Mouse (Mus musculus): Measurements from ENCODE around the gene Eef1akmt2. TPM values are rescaled to one million over a fixed set of nuclear protein-coding genes. Genes with fewer than 3 reads are reported as not detected.
A peak's percentile ranks its signal among the peaks of the same experiment; 100 is the strongest.

The Eef1akmt2 gene
- polyA plus RNA-seq, 1 experiment = 7.8 TPM

DNA sequence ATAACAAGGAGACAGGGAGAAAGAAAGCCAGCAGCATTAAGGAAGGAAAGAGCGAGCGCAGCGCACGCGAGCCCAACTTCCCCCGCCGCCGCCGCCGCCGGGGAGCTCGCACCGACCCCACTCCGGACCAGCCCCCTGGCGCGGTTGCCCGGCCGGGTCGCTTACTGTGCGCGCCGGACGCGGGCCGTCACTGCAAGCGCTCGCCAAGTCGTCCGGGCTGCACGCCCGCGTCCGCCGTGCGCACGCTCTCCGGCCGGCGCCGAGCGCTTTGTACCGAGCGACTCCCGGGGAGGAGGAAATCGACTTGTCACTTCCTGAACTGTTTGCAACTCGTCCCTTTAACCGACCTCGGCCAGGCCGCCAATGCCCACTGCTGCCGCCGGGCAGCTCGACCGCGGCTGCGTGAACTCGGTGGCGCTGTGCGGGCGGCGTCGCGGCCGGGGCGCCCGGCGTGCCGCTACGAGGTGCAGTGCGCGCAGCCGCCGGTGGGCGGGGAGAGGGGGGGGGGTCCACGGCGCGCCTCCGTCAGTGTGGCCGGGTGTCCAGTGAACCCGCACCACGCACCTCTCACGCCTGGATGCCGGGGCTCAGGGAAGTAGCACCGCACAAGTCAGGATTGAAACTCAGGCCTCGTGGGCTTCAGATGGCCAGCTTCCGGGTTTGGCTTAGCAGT lies 38.9 kb downstream of the Eef1akmt2 start, which contains the start of gene Fam53b:
Fam53b (minus strand) TSS at position 471 of the 673 bp plus-strand sequence.
- peaks cover 22% of the 10 kb centered on the region for H3K4me1 ChIP-seq (ENCODE audit: control insufficient read depth, insufficient read depth, low read length)
- under 1% methylated on average over 84 of the region's 85 CpGs for WGBS
- peak within 1 kb of the TSS; percentile 61 for H3K4me3 ChIP-seq (replicated peaks; ENCODE audit: extremely low read depth, low read depth, low read length)
- peak; percentile 71 for DNase-seq
- TF ChIP-seq POLR2A (IDR thresholded peaks at IDR 0.05; ENCODE audit: borderline replicate concordance, extremely low read depth, low read depth, low read length) (peak; percentile 70; the same call in 1 of the 2 replicates), CTCF (IDR thresholded peaks at IDR 0.05; ENCODE audit: insufficient read depth, low read length) (no peak)

DNA sequence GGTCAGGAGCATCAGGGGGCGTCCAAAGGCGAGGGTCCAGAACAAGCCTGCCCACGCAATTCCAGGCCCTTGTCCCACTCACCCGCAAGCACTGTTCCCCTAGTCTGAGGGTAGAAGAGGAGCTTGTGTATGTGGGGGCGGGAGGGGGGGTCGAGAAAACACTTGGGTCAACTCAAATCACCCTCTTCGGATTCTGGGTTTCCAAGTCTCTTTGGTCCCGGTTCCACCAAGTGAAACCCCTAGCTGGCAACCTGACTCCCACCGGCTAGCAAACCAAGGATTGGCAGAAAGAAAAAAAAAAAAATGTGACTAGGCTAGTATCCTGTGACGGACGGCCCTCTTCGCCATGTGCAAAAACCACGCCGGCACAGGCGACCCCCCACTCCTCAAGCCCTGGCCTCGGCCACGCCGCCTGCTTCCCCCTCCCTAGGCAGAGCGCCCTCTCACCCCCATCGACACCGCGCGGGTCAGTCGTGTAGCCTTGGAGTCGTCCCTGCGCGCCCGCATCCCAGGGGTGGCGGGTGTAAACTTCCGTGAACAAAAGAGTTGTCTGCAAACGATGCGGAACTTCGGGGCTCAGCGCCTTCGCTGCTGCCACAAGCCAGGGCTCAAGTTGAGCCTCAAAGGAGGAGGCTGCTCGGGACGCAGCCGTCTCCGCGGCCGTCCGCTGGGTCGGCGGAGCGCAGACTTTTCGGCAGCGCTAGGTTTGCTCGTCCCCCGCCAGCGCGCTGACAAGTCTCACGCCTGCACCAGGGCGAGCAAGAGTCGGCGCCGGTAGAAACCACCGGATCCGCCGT lies 39.7 kb downstream of the Eef1akmt2 start:
- peak overlapping the region; percentile 61 for H3K4me3 ChIP-seq (replicated peaks; ENCODE audit: extremely low read depth, low read depth, low read length)
- peak; percentile 70 for DNase-seq
- H3K4me1 ChIP-seq (ENCODE audit: control insufficient read depth, insufficient read depth, low read length) = peaks cover 25% of the 10 kb centered on the region
- 1% methylated on average over 59 of the region's 59 CpGs for WGBS
- TF ChIP-seq CTCF (IDR thresholded peaks at IDR 0.05; ENCODE audit: insufficient read depth, low read length) (no peak), POLR2A (IDR thresholded peaks at IDR 0.05; ENCODE audit: borderline replicate concordance, extremely low read depth, low read depth, low read length) (no peak; the same call in 1 of the 2 replicates)

DNA sequence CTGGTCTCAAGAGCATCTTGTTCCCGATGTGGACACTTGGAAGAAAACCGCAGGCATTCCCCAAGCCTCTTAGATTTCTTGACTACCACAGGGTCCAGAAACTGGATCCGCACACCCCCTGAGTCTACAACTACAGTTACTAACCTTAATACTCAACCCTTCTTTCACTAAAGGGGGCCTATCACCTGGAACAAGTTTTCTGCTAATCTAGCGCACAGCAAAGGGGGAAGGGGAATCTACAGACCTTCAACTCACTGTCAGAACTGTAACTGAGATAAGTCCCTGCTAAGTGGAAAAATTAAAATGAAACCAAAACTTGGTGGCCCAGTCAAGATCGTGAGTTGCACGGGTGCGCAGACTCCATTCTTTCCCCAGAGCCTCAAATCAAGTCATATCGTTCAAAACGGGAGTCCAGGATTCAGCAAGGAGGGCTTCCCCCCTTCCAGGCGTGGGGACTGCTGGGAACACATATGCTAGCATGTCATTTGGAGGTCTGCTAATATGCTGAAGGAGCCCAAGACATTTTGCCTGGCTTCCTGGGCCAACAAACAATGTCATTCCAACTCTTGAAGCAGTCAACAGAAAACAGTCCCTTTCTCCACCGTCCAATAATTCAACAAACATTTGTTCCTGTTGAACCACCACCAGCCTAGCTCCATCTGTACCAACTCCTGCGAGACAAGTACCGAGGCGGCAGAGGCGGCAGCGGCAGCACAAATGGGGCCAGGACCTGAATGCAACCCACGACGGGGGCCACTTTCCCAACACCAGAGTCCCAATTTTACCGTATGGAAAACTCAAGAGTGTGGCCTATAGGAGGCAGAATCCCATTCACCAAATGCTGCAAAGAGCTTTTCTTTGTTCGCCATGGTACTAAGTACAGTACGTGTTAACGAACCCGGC lies 40.5 kb downstream of the Eef1akmt2 start:
- DNase-seq = peak; percentile 62
- 16% methylated on average over 23 of the region's 23 CpGs for WGBS
- Histone ChIP-seq H3K4me1 (ENCODE audit: control insufficient read depth, insufficient read depth, low read length) (peaks cover 32% of the 10 kb centered on the region), H3K4me3 (replicated peaks; ENCODE audit: extremely low read depth, low read depth, low read length) (peak overlapping the region; percentile 61)
- TF ChIP-seq POLR2A (IDR thresholded peaks at IDR 0.05; ENCODE audit: borderline replicate concordance, extremely low read depth, low read depth, low read length) = no peak
- TF ChIP-seq CTCF (IDR thresholded peaks at IDR 0.05; ENCODE audit: insufficient read depth, low read length) = no peak

DNA sequence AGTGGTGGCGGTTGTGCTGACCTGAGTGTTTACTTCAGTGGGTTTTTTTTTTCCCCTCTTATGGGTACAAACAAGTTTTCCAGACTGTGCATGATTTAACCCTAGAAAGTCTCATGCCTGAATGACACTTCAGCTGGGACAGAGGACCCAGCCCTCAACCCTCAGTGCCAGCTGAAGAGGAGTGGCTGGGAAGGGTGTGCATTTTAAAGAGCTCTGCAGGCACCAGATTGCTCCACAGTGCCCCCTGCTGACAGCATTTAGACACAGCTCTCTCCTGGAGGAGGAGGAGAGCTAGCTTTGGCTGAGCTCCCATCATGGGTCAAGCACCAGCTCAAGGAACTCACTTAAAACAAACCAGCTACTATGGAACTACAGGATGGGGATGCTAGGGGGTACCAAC lies 41.6 kb downstream of the Eef1akmt2 start:
- TF ChIP-seq CTCF (IDR thresholded peaks at IDR 0.05; ENCODE audit: insufficient read depth, low read length) = peak; percentile 95
- no peak for TF ChIP-seq POLR2A (IDR thresholded peaks at IDR 0.05; ENCODE audit: borderline replicate concordance, extremely low read depth, low read depth, low read length)
- Histone ChIP-seq H3K4me3 (replicated peaks; ENCODE audit: extremely low read depth, low read depth, low read length) (peak overlapping the region; percentile 22), H3K4me1 (ENCODE audit: control insufficient read depth, insufficient read depth, low read length) (peaks cover 42% of the 10 kb centered on the region)
- WGBS = 39% methylated on average over 1 of the region's 1 CpGs
- peak; percentile 93 for DNase-seq

DNA sequence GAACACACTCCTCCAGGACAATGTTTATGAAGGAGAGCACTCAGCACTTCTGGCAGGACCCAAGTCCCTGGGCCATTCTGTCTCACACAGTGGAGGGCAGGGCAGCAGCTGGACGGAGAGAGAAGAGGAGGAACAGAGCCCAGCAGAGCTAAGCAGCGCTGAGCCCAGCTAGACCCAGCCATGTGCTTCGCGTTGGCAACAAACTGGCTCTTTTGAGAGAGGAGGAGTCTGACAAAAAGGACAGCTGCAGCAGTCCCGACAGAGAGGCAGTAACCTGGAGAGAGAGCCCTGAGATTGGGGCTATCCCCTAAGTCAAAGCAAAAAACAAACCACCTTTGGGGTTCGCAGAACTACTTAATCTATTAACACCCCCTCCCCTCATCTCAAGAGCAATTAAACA lies 42.1 kb downstream of the Eef1akmt2 start:
- 13% methylated on average over 6 of the region's 6 CpGs for WGBS
- TF ChIP-seq POLR2A (IDR thresholded peaks at IDR 0.05; ENCODE audit: borderline replicate concordance, extremely low read depth, low read depth, low read length) (no peak), CTCF (IDR thresholded peaks at IDR 0.05; ENCODE audit: insufficient read depth, low read length) (no peak)
- peaks cover 47% of the 10 kb centered on the region for H3K4me1 ChIP-seq (ENCODE audit: control insufficient read depth, insufficient read depth, low read length)
- peak; percentile 56 for DNase-seq
- H3K4me3 ChIP-seq (replicated peaks; ENCODE audit: extremely low read depth, low read depth, low read length) = peak overlapping the region; percentile 12

DNA sequence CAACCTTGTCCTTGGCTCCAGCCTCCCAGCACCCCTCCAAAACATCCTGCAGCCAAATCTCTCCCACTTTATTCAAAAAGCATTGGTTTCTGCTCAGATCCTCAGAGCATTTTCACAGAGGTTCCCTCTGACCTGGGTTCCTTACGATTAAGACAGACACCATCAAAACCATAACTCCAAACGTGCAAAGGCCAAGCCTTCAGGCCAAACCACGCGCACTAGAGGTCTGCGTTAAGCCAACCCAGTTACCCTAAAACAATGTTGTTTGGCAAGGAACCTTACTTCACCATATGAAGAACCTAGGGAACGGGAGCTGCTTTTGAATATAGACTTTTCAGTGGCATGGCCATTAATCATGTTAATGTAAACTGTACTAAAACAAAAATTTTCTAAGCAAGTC lies 42.8 kb downstream of the Eef1akmt2 start:
- TF ChIP-seq CTCF (IDR thresholded peaks at IDR 0.05; ENCODE audit: insufficient read depth, low read length) (no peak), POLR2A (IDR thresholded peaks at IDR 0.05; ENCODE audit: borderline replicate concordance, extremely low read depth, low read depth, low read length) (no peak)
- Histone ChIP-seq H3K4me3 (replicated peaks; ENCODE audit: extremely low read depth, low read depth, low read length) (no peak overlapping the region), H3K4me1 (ENCODE audit: control insufficient read depth, insufficient read depth, low read length) (peaks cover 48% of the 10 kb centered on the region)
- whole genome bisulfite sequencing = 38% methylated on average over 6 of the region's 6 CpGs
- DNase-seq = peak; percentile 10

DNA sequence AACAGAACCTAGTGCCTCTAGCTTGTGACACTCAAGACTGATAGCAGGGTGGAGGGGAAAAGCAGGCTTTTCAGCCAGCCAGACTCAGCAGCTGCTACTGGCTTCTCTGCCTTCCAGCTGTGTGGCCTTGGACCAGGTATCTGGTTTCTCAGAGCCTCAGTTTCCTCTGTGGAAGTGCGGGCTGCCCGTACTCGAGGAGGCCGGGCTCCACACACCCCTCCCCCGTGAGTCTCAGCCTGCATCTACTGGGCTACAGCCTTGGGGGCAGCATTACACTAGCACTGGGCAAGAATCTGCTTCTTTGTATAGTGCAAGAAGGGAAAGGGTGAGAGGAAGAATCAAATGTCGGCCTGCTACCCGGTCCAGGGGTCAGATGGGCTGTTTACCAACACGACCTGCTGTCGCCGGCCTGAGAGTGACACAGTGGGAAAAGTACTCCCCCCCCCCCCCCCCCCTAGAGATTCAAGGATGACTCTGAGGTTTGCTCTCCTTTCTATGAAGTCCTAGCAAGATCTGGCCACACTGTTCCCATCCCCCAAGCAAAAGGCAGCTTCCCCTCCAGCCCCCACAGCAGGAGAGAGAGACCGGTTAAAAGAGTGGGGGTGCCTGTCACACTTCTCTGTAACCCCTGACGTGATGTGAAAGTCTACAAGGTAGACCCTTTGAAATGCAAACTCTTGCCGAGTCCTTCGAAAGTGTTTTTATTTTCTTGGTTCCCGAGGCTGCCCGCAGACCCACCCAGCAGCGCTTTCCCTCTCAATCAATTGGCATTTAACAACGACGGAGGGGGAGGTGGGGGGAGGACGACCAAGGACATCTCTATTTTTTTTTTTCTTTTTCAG lies 43.4 kb downstream of the Eef1akmt2 start:
- H3K4me1 ChIP-seq (ENCODE audit: control insufficient read depth, insufficient read depth, low read length) = peaks cover 53% of the 10 kb centered on the region
- TF ChIP-seq CTCF (IDR thresholded peaks at IDR 0.05; ENCODE audit: insufficient read depth, low read length) (no peak), POLR2A (IDR thresholded peaks at IDR 0.05; ENCODE audit: borderline replicate concordance, extremely low read depth, low read depth, low read length) (no peak)
- DNase-seq = peak; percentile 45
- 17% methylated on average over 20 of the region's 20 CpGs for WGBS
- H3K4me3 ChIP-seq (replicated peaks; ENCODE audit: extremely low read depth, low read depth, low read length) = no peak overlapping the region

DNA sequence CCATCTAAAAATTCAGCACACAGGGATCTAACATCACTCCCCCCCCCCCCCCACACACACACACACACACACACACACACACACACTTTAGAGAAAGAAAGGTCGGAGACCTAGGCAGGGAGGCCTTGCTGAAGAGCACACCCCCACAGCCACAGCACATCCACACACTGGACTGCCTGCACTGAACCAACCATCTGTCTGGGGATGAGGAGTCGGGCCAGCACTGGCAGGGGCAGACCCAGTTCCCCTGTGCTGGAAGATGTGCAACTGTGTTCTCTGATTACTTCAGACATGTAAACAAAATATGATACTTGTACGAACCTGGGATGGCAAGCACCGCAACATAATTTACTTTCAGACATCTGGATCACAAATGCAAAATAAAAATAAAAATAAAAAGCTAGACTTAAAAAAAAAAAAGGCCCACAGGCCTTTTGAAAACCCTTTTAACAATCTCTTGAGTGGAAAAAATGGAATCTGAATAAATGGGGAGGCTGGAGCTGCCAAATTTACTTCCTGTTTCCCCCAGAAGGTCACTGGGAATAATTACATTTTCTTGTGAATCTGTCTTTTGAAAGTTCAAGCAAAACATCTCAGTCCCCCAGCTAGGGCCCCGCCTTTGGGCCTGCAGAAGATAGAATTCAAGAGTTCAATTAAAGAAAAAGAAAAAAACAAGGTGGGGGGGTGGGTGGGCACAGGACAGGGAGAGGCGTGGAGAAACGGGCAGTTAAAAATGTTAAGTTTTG lies 44.2 kb downstream of the Eef1akmt2 start:
- DNase-seq = peak; percentile 13
- no peak for TF ChIP-seq POLR2A (IDR thresholded peaks at IDR 0.05; ENCODE audit: borderline replicate concordance, extremely low read depth, low read depth, low read length)
- TF ChIP-seq CTCF (IDR thresholded peaks at IDR 0.05; ENCODE audit: insufficient read depth, low read length) = no peak

More for the DNA sequence above, 44.2 kb downstream of the Eef1akmt2 start:
- Histone ChIP-seq H3K4me3 (replicated peaks; ENCODE audit: extremely low read depth, low read depth, low read length) (no peak overlapping the region), H3K4me1 (ENCODE audit: control insufficient read depth, insufficient read depth, low read length) (peaks cover 61% of the 10 kb centered on the region)
- 43% methylated on average over 7 of the region's 7 CpGs for WGBS
